Mouse (Mus musculus) liver, postnatal 0 days (tissue): Measurements from ENCODE around the gene Cul9. TPM values are rescaled to one million over a fixed set of nuclear protein-coding genes. Genes with fewer than 3 reads are reported as not detected.

Experiments
- ATAC-seq: fragments of 200-750 bp; cut with Nextera tagmentation; 2 replicates; pipeline ENCODE4 v1.8.0; 2017; ENCODE audit warnings: mild to moderate bottlenecking, moderate library complexity
- DNase-seq: peaks from one replicate; pipeline ENCODE4 v3.0.0-alpha.2; 2016
- H3K27ac ChIP-seq: fragments of 300-500 bp; sonication (generic); 2 replicates; pipeline ENCODE4 v1.5.1; 2014; ENCODE audit warnings: antibody characterized with exemption, moderate library complexity, mild to moderate bottlenecking, low read depth
- H3K27me3 ChIP-seq: fragments of 300-500 bp; sonication (generic); 2 replicates; pipeline ENCODE4 v1.6.1; 2014; ENCODE audit warnings: low read length, control low read depth, mixed read lengths; ENCODE audit not compliant: insufficient read depth
- H3K36me3 ChIP-seq: fragments of 300-500 bp; sonication (generic); replicated peaks from 2 replicates; pipeline ENCODE4 v1.6.1; 2014; ENCODE audit warnings: mild to moderate bottlenecking, control low read depth, low read length, moderate library complexity, mixed read lengths; ENCODE audit not compliant: insufficient read depth
- H3K4me1 ChIP-seq: fragments of 300-500 bp; sonication (generic); 2 replicates; pipeline ENCODE4 v1.6.1; 2014; ENCODE audit warnings: antibody characterized with exemption, mild to moderate bottlenecking, control low read depth; ENCODE audit not compliant: insufficient read depth
- H3K4me2 ChIP-seq: fragments of 300-500 bp; sonication (generic); 2 replicates; pipeline ENCODE4 v1.6.1; 2014; ENCODE audit warnings: low read depth, mild to moderate bottlenecking, low read length, moderate library complexity, mixed read lengths
- H3K4me3 ChIP-seq: fragments of 300-500 bp; sonication (generic); 2 replicates; pipeline ENCODE4 v1.5.1; 2014; ENCODE audit warnings: low read depth, low read length
- H3K9ac ChIP-seq: fragments of 300-500 bp; sonication (generic); replicated peaks from 2 replicates; pipeline ENCODE4 v1.6.1; 2014; ENCODE audit warnings: mild to moderate bottlenecking, moderate library complexity
- H3K9me3 ChIP-seq: fragments of 300-500 bp; sonication (generic); 2 replicates; pipeline ENCODE4 v1.6.1; 2016; ENCODE audit warnings: mild to moderate bottlenecking, control low read depth, low read length, mixed read lengths
- CTCF ChIP-seq: sonication (generic); IDR thresholded peaks from 2 replicates; pipeline ENCODE4 v1.5.1; 2016; ENCODE audit warnings: antibody characterized with exemption, low read depth
- EP300 ChIP-seq: IDR thresholded peaks from 2 replicates; pipeline ENCODE4 v1.6.1; 2016; ENCODE audit warnings: antibody characterized with exemption, low read depth, mild to moderate bottlenecking
- WGBS: fragments of 180-500 bp; shearing (Covaris S2); extraction: QIAGEN DNeasy Blood & Tissue Kit; methylation state at CpG from one replicate; pipeline ENCODE4 v1.1.7; 2014; ENCODE audit not compliant: insufficient replicate concordance; 5-methylcytosine and 5-hydroxymethylcytosine counted together
- microRNA-seq: library from miRNA; unstranded; fragments of <30 nt; microRNA quantifications from one replicate; pipeline ENCODE4, GENCODE M21; 2016
- polyA plus RNA-seq: library from polyadenylated mRNA; unstranded; fragments of >200 nt; fragmentation: Nextera tagmentation; extraction: Ambion mirVana; gene quantifications from 2 replicates; pipeline ENCODE4 v1.2.1, GENCODE M21; 2015

The Cul9 gene
- polyA plus RNA-seq, 1 experiment from 2014 or later = 1.0 TPM

- Histone ChIP-seq H3K27me3 (peaks cover 70% of the 10 kb centered on the region), H3K4me1 (peaks cover 13% of the 10 kb centered on the region), H3K4me3 (no peak overlapping the region), H3K27ac (no peak overlapping the region), H3K9me3 (no peaks in the 10 kb centered on the region), H3K9ac (no peak overlapping the region), H3K36me3 (no peaks in the 10 kb centered on the region), H3K4me2 (no peak overlapping the region)
- DNase-seq = peak; percentile 60
- TF ChIP-seq CTCF = peak; percentile 63
- TF ChIP-seq EP300 = no peak
- 9% methylated on average over 10 of the region's 10 CpGs for WGBS
- no peak for ATAC-seq
These were observed 88.4 kb downstream of the Cul9 start for GRCm38 (mm10) chr17:46457791-46458190.

GRCm38 (mm10) chr17:46455110-46455691 is 91.0 kb downstream of the Cul9 start:
- Histone ChIP-seq H3K27ac (no peak overlapping the region), H3K9ac (no peak overlapping the region), H3K9me3 (no peaks in the 10 kb centered on the region), H3K4me3 (peak overlapping the region; percentile 14; the same call in 1 of the 2 replicates), H3K36me3 (no peaks in the 10 kb centered on the region), H3K4me2 (peak overlapping the region; percentile 51), H3K27me3 (peaks cover 60% of the 10 kb centered on the region), H3K4me1 (peaks cover 10% of the 10 kb centered on the region)
- DNase-seq = peak; percentile 52
- WGBS = 1% methylated on average over 33 of the region's 33 CpGs
- no peak for ATAC-seq
- TF ChIP-seq CTCF = no peak
- TF ChIP-seq EP300 = no peak

- H3K4me1 ChIP-seq = peaks cover 10% of the 10 kb centered on the region
- peaks cover 53% of the 10 kb centered on the region for H3K27me3 ChIP-seq
- no peak overlapping the region for H3K9ac ChIP-seq
- H3K4me3 ChIP-seq = no peak overlapping the region
- no peak for DNase-seq
- H3K36me3 ChIP-seq = no peaks in the 10 kb centered on the region
- H3K27ac ChIP-seq = no peak overlapping the region
- H3K4me2 ChIP-seq = 0 out of 2 replicates have a peak overlapping the region, but pooled peaks have one; percentile 51
- no peak for ATAC-seq
- 7% methylated on average over 9 of the region's 9 CpGs for whole genome bisulfite sequencing
- H3K9me3 ChIP-seq = no peaks in the 10 kb centered on the region
- TF ChIP-seq CTCF (no peak), EP300 (no peak)
These were observed 91.6 kb downstream of the Cul9 start for GRCm38 (mm10) chr17:46454539-46454938.

GRCm38 (mm10) chr17:46453970-46454411 is 92.2 kb downstream of the Cul9 start:
- no peak overlapping the region for H3K9ac ChIP-seq
- ATAC-seq (no peak), DNase-seq (no peak)
- H3K4me2 ChIP-seq = 0 out of 2 replicates have a peak overlapping the region, but pooled peaks have one; percentile 29
- 5% methylated on average over 26 of the region's 26 CpGs for WGBS
- TF ChIP-seq EP300 (no peak), CTCF (no peak)
- peaks cover 10% of the 10 kb centered on the region for H3K4me1 ChIP-seq
- peaks cover 49% of the 10 kb centered on the region for H3K27me3 ChIP-seq
- no peak overlapping the region for H3K27ac ChIP-seq
- H3K36me3 ChIP-seq = no peaks in the 10 kb centered on the region
- no peaks in the 10 kb centered on the region for H3K9me3 ChIP-seq
- H3K4me3 ChIP-seq = no peak overlapping the region; the same call in 1 of the 2 replicates

- H3K4me2 ChIP-seq = no peak overlapping the region
These were observed 92.8 kb downstream of the Cul9 start for GRCm38 (mm10) chr17:46453302-46453948.

GRCm38 (mm10) chr17:46452683-46453082 is 93.5 kb downstream of the Cul9 start:
- WGBS = 36% methylated on average over 5 of the region's 5 CpGs
- ATAC-seq = peak; percentile 57; the same call in 1 of the 2 replicates
- peaks cover 41% of the 10 kb centered on the region for H3K27me3 ChIP-seq
- DNase-seq = no peak
- no peaks in the 10 kb centered on the region for H3K36me3 ChIP-seq
- no peak for TF ChIP-seq EP300
- TF ChIP-seq CTCF = no peak
- H3K4me1 ChIP-seq = peaks cover 10% of the 10 kb centered on the region
- H3K27ac ChIP-seq = no peak overlapping the region
- no peaks in the 10 kb centered on the region for H3K9me3 ChIP-seq
- H3K4me2 ChIP-seq = no peak overlapping the region
- H3K9ac ChIP-seq = no peak overlapping the region
- no peak overlapping the region for H3K4me3 ChIP-seq

More at GRCm38 (mm10) chr17:46453302-46453948, 92.8 kb downstream of the Cul9 start:
- H3K36me3 ChIP-seq = no peaks in the 10 kb centered on the region
- 9% methylated on average over 13 of the region's 13 CpGs for WGBS
- no peak overlapping the region for H3K9ac ChIP-seq
- H3K27me3 ChIP-seq = peaks cover 47% of the 10 kb centered on the region
- H3K4me1 ChIP-seq = peaks cover 10% of the 10 kb centered on the region
- no peak overlapping the region for H3K4me3 ChIP-seq
- H3K9me3 ChIP-seq = no peaks in the 10 kb centered on the region
- H3K27ac ChIP-seq = no peak overlapping the region
- ATAC-seq (no peak), DNase-seq (no peak)
- TF ChIP-seq CTCF (no peak), EP300 (no peak)

Small RNA genes within 50 kb of the gene (microRNA-seq; reads per million reads assigned to microRNA genes)
- not detected for gene Mir6976

Other genes starting within 250 kb of the Cul9 start
- not detected in 2 replicates for gene Dlk2, start 249.0 kb downstream of the Cul9 start, polyA plus RNA-seq
- gene Abcc10, start 218.0 kb downstream of the Cul9 start, polyA plus RNA-seq = 1.5 TPM in 2 replicates
- 1.6 and 2.2 TPM in 2 replicates for gene Zfp318, start 162.7 kb downstream of the Cul9 start, polyA plus RNA-seq
- gene Crip3, start 117.5 kb downstream of the Cul9 start, polyA plus RNA-seq = not detected in 2 replicates
- gene Slc22a7, start 107.9 kb downstream of the Cul9 start, polyA plus RNA-seq = 0.18 and 0.34 TPM in 2 replicates
- gene Ttbk1, start 58.7 kb downstream of the Cul9 start, polyA plus RNA-seq = not detected in 2 replicates
- gene Dnph1, start 49.7 kb downstream of the Cul9 start, polyA plus RNA-seq = 7.4 and 8.6 TPM in 2 replicates
- 1.3 and 1.9 TPM in 2 replicates for gene Srf, start 9.8 kb upstream of the Cul9 start, polyA plus RNA-seq
- 3.0 and 3.5 TPM in 2 replicates for gene Ptk7, start 83.1 kb upstream of the Cul9 start, polyA plus RNA-seq
- 10.7 and 12.6 TPM in 2 replicates for gene Klc4, start 99.6 kb upstream of the Cul9 start, polyA plus RNA-seq
- 75.2 and 79.3 TPM in 2 replicates for gene Mrpl2, start 99.8 kb upstream of the Cul9 start, polyA plus RNA-seq
- 5.2 and 6.2 TPM in 2 replicates for gene Cul7, start 103.9 kb upstream of the Cul9 start, polyA plus RNA-seq
- 28.1 and 28.2 TPM in 2 replicates for gene Rrp36, start 128.0 kb upstream of the Cul9 start, polyA plus RNA-seq
- 52.3 and 56.9 TPM in 2 replicates for gene Mea1, start 132.4 kb upstream of the Cul9 start, polyA plus RNA-seq
- 60.0 and 63.0 TPM in 2 replicates for gene Klhdc3, start 134.5 kb upstream of the Cul9 start, polyA plus RNA-seq
- gene Ppp2r5d, start 158.7 kb upstream of the Cul9 start, polyA plus RNA-seq = 11.2 and 12.5 TPM in 2 replicates
- gene Pex6, start 165.1 kb upstream of the Cul9 start, polyA plus RNA-seq = 11.6 and 12.6 TPM in 2 replicates
- 707 and 780 TPM in 2 replicates for gene Gnmt, start 182.8 kb upstream of the Cul9 start, polyA plus RNA-seq
- 23.0 and 24.1 TPM in 2 replicates for gene Cnpy3, start 205.8 kb upstream of the Cul9 start, polyA plus RNA-seq
- gene Ptcra, start 217.3 kb upstream of the Cul9 start, polyA plus RNA-seq = 0.11 and 0.14 TPM in 2 replicates
- 192 and 213 TPM in 2 replicates for gene 2310039H08Rik, start 226.2 kb upstream of the Cul9 start, polyA plus RNA-seq
- 63.6 and 64.1 TPM in 2 replicates for gene Rpl7l1, start 236.3 kb upstream of the Cul9 start, polyA plus RNA-seq